Mouse (Mus musculus): ENCODE data around the gene Cbx2. TPM values are rescaled to one million over a fixed set of nuclear protein-coding genes. Genes with fewer than 3 reads are reported as not detected.

Gene Cbx2
- polyA plus RNA-seq, 1 experiment from 2014 or later, result 17.8 TPM

GRCm38 (mm10) chr11:119007461-119008456 lies 15.0 kb upstream of the Cbx2 start:
- H3K27ac ChIP-seq (ENCODE audit: low read length), result no peak overlapping the region; the same call in 1 of the 2 replicates
- no peaks in the 10 kb centered on the region for H3K9me3 ChIP-seq (ENCODE audit: control insufficient read depth, low read length)
- H3K36me3 ChIP-seq (ENCODE audit: control insufficient read depth, insufficient read depth, low read length), result no peaks in the 10 kb centered on the region
- no peaks in the 10 kb centered on the region for H3K27me3 ChIP-seq (replicated peaks; ENCODE audit: control insufficient read depth, insufficient read depth, low read length)
- H3K4me2 ChIP-seq (ENCODE audit: low read depth, low read length), result peak overlapping the region; percentile 52
- peak; percentile 92 for ATAC-seq
- H3K4me3 ChIP-seq (ENCODE audit: low read length), result peak overlapping the region; percentile 40
- H3K4me1 ChIP-seq (ENCODE audit: control insufficient read depth, insufficient read depth, low read length), result 0 out of 2 replicates have a peak, but pooled peaks cover 4% of the 10 kb centered on the region
- H3K9ac ChIP-seq (ENCODE audit: low read depth, low read length), result peak overlapping the region; percentile 60
- 19% methylated on average over 21 of the region's 21 CpGs for WGBS

DNA sequence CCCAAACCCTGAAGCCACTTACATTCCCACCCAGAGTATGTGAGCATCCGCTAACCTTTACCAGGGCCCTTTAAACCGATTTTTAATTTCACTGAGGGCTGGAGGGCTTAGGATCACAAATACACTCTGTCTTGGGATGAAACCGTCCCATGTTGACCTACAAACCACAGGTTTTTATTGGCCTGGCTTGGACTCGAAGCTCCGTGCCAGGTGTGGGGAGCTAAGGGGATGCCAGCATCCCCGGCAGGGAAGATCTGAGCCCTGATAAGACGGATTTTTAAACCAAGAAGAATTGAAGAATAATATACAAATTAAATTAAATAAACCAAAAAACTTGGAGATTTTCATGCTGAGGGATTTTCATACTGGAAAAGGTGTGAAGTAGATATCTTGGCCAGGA lies 8.3 kb upstream of the Cbx2 start:
- H3K36me3 ChIP-seq (ENCODE audit: control insufficient read depth, insufficient read depth, low read length), result no peaks in the 10 kb centered on the region
- no peak overlapping the region for H3K27ac ChIP-seq (ENCODE audit: low read length)
- no peak for ATAC-seq
- H3K9ac ChIP-seq (ENCODE audit: low read depth, low read length), result no peak overlapping the region
- H3K4me1 ChIP-seq (ENCODE audit: control insufficient read depth, insufficient read depth, low read length), result no peaks in the 10 kb centered on the region
- H3K9me3 ChIP-seq (ENCODE audit: control insufficient read depth, low read length), result no peaks in the 10 kb centered on the region
- 78% methylated on average over 7 of the region's 7 CpGs for whole genome bisulfite sequencing
- H3K4me3 ChIP-seq (ENCODE audit: low read length), result no peak overlapping the region
- H3K27me3 ChIP-seq (replicated peaks; ENCODE audit: control insufficient read depth, insufficient read depth, low read length), result no peaks in the 10 kb centered on the region
- H3K4me2 ChIP-seq (ENCODE audit: low read depth, low read length), result no peak overlapping the region

- no peak overlapping the region for H3K4me2 ChIP-seq (ENCODE audit: low read depth, low read length)
- no peaks in the 10 kb centered on the region for H3K36me3 ChIP-seq (ENCODE audit: control insufficient read depth, insufficient read depth, low read length)
- ATAC-seq, result no peak
- no peak overlapping the region for H3K27ac ChIP-seq (ENCODE audit: low read length)
- 74% methylated on average over 7 of the region's 7 CpGs for WGBS
- H3K4me1 ChIP-seq (ENCODE audit: control insufficient read depth, insufficient read depth, low read length), result no peaks in the 10 kb centered on the region
- H3K9me3 ChIP-seq (ENCODE audit: control insufficient read depth, low read length), result no peaks in the 10 kb centered on the region
- no peak overlapping the region for H3K9ac ChIP-seq (ENCODE audit: low read depth, low read length)
- H3K4me3 ChIP-seq (ENCODE audit: low read length), result no peak overlapping the region
- H3K27me3 ChIP-seq (replicated peaks; ENCODE audit: control insufficient read depth, insufficient read depth, low read length), result 0 out of 2 replicates have a peak, but pooled peaks cover 4% of the 10 kb centered on the region
These were observed 5.3 kb upstream of the Cbx2 start for GRCm38 (mm10) chr11:119017506-119017905.

DNA sequence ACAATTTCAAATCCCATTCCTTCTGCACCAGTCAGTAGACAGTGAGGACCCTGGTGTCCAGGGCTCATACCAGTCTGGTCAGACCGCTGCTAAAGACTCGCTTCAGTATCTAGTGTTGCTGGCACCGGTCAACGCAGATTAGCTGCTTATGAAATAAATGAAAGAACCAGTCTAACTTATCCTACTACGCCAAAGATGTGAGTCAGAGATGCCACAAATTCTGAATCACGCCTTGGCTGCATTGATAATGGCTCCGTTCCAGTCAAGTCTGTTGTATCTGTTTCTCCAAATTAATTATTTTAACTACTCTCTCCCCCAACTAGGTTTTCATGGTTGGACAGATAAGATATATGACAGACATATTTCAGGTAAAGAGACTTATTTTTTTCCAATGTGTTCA lies 1.6 kb upstream of the Cbx2 start:
- 91% methylated on average over 7 of the region's 7 CpGs for WGBS
- H3K27me3 ChIP-seq (replicated peaks; ENCODE audit: control insufficient read depth, insufficient read depth, low read length), result 0 out of 2 replicates have a peak, but pooled peaks cover 4% of the 10 kb centered on the region

GRCm38 (mm10) chr11:119022068-119022894 lies 481 bp upstream of the Cbx2 start:
- Histone ChIP-seq H3K9ac (ENCODE audit: low read depth, low read length) (peak overlapping the region; percentile 88), H3K27me3 (replicated peaks; ENCODE audit: control insufficient read depth, insufficient read depth, low read length) (0 out of 2 replicates have a peak, but pooled peaks cover 4% of the 10 kb centered on the region), H3K27ac (ENCODE audit: low read length) (no peak overlapping the region), H3K36me3 (ENCODE audit: control insufficient read depth, insufficient read depth, low read length) (peaks cover 8% of the 10 kb centered on the region; the same call in 1 of the 2 replicates), H3K4me2 (ENCODE audit: low read depth, low read length) (peak overlapping the region; percentile 88), H3K4me1 (ENCODE audit: control insufficient read depth, insufficient read depth, low read length) (peaks cover 26% of the 10 kb centered on the region), H3K4me3 (ENCODE audit: low read length) (peak overlapping the region; percentile 93), H3K9me3 (ENCODE audit: control insufficient read depth, low read length) (no peaks in the 10 kb centered on the region)
- WGBS, result 4% methylated on average over 42 of the region's 42 CpGs
- peak; percentile 18; the same call in 1 of the 2 replicates for ATAC-seq

More for the DNA sequence above, 1.6 kb upstream of the Cbx2 start:
- Histone ChIP-seq H3K4me3 (ENCODE audit: low read length) (no peak overlapping the region), H3K36me3 (ENCODE audit: control insufficient read depth, insufficient read depth, low read length) (no peaks in the 10 kb centered on the region), H3K4me1 (ENCODE audit: control insufficient read depth, insufficient read depth, low read length) (peaks cover 23% of the 10 kb centered on the region), H3K9ac (ENCODE audit: low read depth, low read length) (no peak overlapping the region), H3K27ac (ENCODE audit: low read length) (no peak overlapping the region), H3K4me2 (ENCODE audit: low read depth, low read length) (no peak overlapping the region), H3K9me3 (ENCODE audit: control insufficient read depth, low read length) (no peaks in the 10 kb centered on the region)
- no peak for ATAC-seq

GRCm38 (mm10) chr11:119023616-119023980 lies 836 bp downstream of the Cbx2 start:
- H3K9me3 ChIP-seq (ENCODE audit: control insufficient read depth, low read length), result no peaks in the 10 kb centered on the region
- WGBS, result 0% methylated on average over 15 of the region's 15 CpGs
- peaks cover 20% of the 10 kb centered on the region for H3K36me3 ChIP-seq (ENCODE audit: control insufficient read depth, insufficient read depth, low read length)
- peaks cover 26% of the 10 kb centered on the region for H3K4me1 ChIP-seq (ENCODE audit: control insufficient read depth, insufficient read depth, low read length)
- H3K9ac ChIP-seq (ENCODE audit: low read depth, low read length), result peak overlapping the region; percentile 88
- peak overlapping the region; percentile 93 for H3K4me3 ChIP-seq (ENCODE audit: low read length)
- H3K4me2 ChIP-seq (ENCODE audit: low read depth, low read length), result peak overlapping the region; percentile 88
- H3K27ac ChIP-seq (ENCODE audit: low read length), result peak overlapping the region; percentile 85
- ATAC-seq, result peak; percentile 4; the same call in 1 of the 2 replicates
- 0 out of 2 replicates have a peak, but pooled peaks cover 4% of the 10 kb centered on the region for H3K27me3 ChIP-seq (replicated peaks; ENCODE audit: control insufficient read depth, insufficient read depth, low read length)

DNA sequence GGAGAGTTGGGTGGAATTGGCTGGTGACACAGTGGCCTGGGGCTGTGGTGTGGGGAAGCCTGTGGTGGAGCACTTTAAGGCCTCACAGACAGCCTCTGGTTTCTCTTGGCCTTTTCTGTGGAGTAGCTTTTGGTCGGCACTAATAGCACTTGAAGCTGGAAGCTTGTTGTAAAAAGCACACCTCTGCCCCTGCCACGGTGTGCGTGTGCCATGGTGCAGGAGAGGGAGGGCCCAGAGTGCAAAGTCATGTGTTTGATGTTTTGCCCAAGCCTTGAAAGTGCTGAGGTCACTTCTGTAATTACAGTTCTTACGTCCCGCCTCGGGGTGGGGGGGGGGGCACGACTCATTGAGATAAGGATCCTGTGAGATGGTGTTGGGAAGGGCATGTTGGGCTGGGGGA lies 1.5 kb downstream of the Cbx2 start:
- 9% methylated on average over 7 of the region's 7 CpGs for WGBS
- peak overlapping the region; percentile 88 for H3K9ac ChIP-seq (ENCODE audit: low read depth, low read length)
- H3K36me3 ChIP-seq (ENCODE audit: control insufficient read depth, insufficient read depth, low read length), result peaks cover 25% of the 10 kb centered on the region
- H3K9me3 ChIP-seq (ENCODE audit: control insufficient read depth, low read length), result no peaks in the 10 kb centered on the region
- H3K4me3 ChIP-seq (ENCODE audit: low read length), result peak overlapping the region; percentile 93
- H3K4me1 ChIP-seq (ENCODE audit: control insufficient read depth, insufficient read depth, low read length), result peaks cover 26% of the 10 kb centered on the region
- H3K27ac ChIP-seq (ENCODE audit: low read length), result 0 out of 2 replicates have a peak overlapping the region, but pooled peaks have one; percentile 6
- peak overlapping the region; percentile 88 for H3K4me2 ChIP-seq (ENCODE audit: low read depth, low read length)
- H3K27me3 ChIP-seq (replicated peaks; ENCODE audit: control insufficient read depth, insufficient read depth, low read length), result 0 out of 2 replicates have a peak, but pooled peaks cover 4% of the 10 kb centered on the region
- no peak for ATAC-seq

DNA sequence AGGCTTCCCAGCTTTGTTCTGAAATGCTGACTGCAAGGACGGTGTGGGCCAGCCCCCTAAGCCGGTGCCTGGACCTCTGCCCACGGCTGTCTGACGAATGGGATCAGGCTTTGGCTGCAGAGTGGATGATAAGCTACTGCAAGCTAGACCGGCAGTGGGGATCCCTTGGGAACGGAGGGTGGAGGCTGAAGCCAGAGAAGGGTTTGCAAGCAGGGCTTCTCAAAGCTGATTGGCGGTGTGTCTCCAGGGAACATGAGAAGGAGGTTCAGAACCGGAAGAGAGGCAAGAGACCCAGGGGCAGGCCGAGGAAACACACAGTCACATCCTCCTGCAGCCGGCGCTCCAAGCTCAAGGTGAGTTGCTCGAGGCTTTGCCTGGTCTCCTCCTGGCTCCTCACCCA lies 3.4 kb downstream of the Cbx2 start:
- no peak overlapping the region for H3K4me2 ChIP-seq (ENCODE audit: low read depth, low read length)
- 0 out of 2 replicates have a peak, but pooled peaks cover under 1% of the 10 kb centered on the region for H3K27me3 ChIP-seq (replicated peaks; ENCODE audit: control insufficient read depth, insufficient read depth, low read length)
- H3K4me3 ChIP-seq (ENCODE audit: low read length), result no peak overlapping the region
- H3K9ac ChIP-seq (ENCODE audit: low read depth, low read length), result no peak overlapping the region
- no peaks in the 10 kb centered on the region for H3K9me3 ChIP-seq (ENCODE audit: control insufficient read depth, low read length)
- 56% methylated on average over 12 of the region's 12 CpGs for WGBS
- peaks cover 27% of the 10 kb centered on the region for H3K36me3 ChIP-seq (ENCODE audit: control insufficient read depth, insufficient read depth, low read length)
- H3K4me1 ChIP-seq (ENCODE audit: control insufficient read depth, insufficient read depth, low read length), result peaks cover 26% of the 10 kb centered on the region
- H3K27ac ChIP-seq (ENCODE audit: low read length), result no peak overlapping the region; the same call in 1 of the 2 replicates
- ATAC-seq, result no peak
